Mouse (Mus musculus): ENCODE measurements around the gene Jmjd6. TPM values are rescaled to one million over a fixed set of nuclear protein-coding genes. Genes with fewer than 3 reads are reported as not detected.
"Not testable (repeated sequence)": the region's sequence is repeated elsewhere in the genome, so short reads cannot be mapped to it uniquely, and the experiment has no call there.

The Jmjd6 gene
- total and polyA plus RNA-seq, 3 experiments, result 106 to 116 (median 109) TPM

DNA sequence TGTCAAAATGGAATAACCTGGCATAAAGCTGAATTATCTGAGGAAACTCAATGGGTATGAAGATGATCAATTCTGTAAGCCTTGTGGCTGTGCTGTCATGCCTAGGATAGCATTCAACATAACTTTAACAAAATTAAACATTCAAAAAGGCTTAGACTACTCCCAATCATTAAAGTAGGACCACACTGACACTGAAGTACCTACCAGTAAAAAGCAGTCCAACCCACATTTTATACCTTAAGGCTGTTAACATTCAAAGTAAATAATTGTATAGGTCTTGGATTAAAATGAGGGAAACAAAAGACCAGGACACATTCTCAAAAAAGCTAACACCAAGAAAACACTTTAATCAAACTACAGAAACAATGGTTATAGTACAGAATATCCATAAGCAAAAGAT, 6.3 kb upstream of the Jmjd6 start:
- H3K9ac ChIP-seq (ENCODE audit: insufficient read depth, low read depth), result peak overlapping the region; percentile 18; the same call in 1 of the 2 replicates
- no peaks in the 10 kb centered on the region for H3K27me3 ChIP-seq (replicated peaks)
- H3K9me3 ChIP-seq (replicated peaks; ENCODE audit: low read length), result no peaks in the 10 kb centered on the region
- peaks cover 65% of the 10 kb centered on the region for H3K79me2 ChIP-seq (replicated peaks; ENCODE audit: control insufficient read depth, extremely low read depth, insufficient read depth, poor library complexity, severe bottlenecking)
- no peak overlapping the region for H3K4me3 ChIP-seq (replicated peaks in 1 of 3; ENCODE audit: low read depth in 2 of 3, low read length in 2 of 3, poor library complexity in 1 of 3)
- peaks cover 29 to 56% of the 10 kb centered on the region in 2 experiments for H3K36me3 ChIP-seq (replicated peaks in 1 of 2; ENCODE audit: control insufficient read depth in 1 of 2, insufficient read depth in 1 of 2, low read length in 1 of 2)
- no peak overlapping the region for H3K4me2 ChIP-seq (ENCODE audit: insufficient read depth, low read depth, poor library complexity, severe bottlenecking)
- DNase-seq (ENCODE audit: extremely low read depth), result no peak
- dilution Hi-C loops (cut with MboI; ENCODE audit: extremely low pct_ligation_motif_present, extremely low pct_unique_long_range_greater_than_20kb, low sequenced_read_pairs) (no loop called here), in situ Hi-C loops (cut with MboI; ENCODE audit: low pct_ligation_motif_present, low pct_unique_long_range_greater_than_20kb, low sequenced_read_pairs) (no loop called here)
- no peak overlapping the region for H3K27ac ChIP-seq (ENCODE audit: insufficient read depth, low read depth)
- no peak for TF ChIP-seq NRF1 (IDR thresholded peaks at IDR 0.05; ENCODE audit: low read depth, low read length)
- no peak for TF ChIP-seq IRF4 (IDR thresholded peaks at IDR 0.05; ENCODE audit: low read depth, low read length)
- no peak for TF ChIP-seq BHLHE40 (IDR thresholded peaks at IDR 0.05; ENCODE audit: low read depth, low read length)
- no peak for TF ChIP-seq ZMIZ1 (IDR thresholded peaks at IDR 0.05; ENCODE audit: low read depth, low read length)
- no peak for TF ChIP-seq JUN (IDR thresholded peaks at IDR 0.05; ENCODE audit: insufficient read depth, low read depth, low read length)
- no peak for TF ChIP-seq JUND (conservative IDR thresholded peaks at IDR 0.05; ENCODE audit: low read depth, low read length)
- no peak for TF ChIP-seq TCF12 (IDR thresholded peaks at IDR 0.05; ENCODE audit: low read depth, low read length)
- TF ChIP-seq UBTF (IDR thresholded peaks at IDR 0.05; ENCODE audit: low read depth, low read length), result no peak
- no peak for TF ChIP-seq USF1 (IDR thresholded peaks at IDR 0.05; ENCODE audit: low read depth, low read length)
- TF ChIP-seq NELFE (IDR thresholded peaks at IDR 0.05; ENCODE audit: low read depth, low read length), result no peak
- no peak for TF ChIP-seq MXI1 (IDR thresholded peaks at IDR 0.05; ENCODE audit: low read depth, low read length)
- no peak for TF ChIP-seq ETS1 (conservative IDR thresholded peaks at IDR 0.05; ENCODE audit: low read depth, low read length)
- TF ChIP-seq HCFC1 (IDR thresholded peaks at IDR 0.05; ENCODE audit: low read depth, low read length), result no peak
- TF ChIP-seq POLR2AphosphoS2 (IDR thresholded peaks at IDR 0.05; ENCODE audit: low read depth, low read length), result no peak
- no peak for TF ChIP-seq ZNF384 (IDR thresholded peaks at IDR 0.05; ENCODE audit: low read depth, low read length)
- TF ChIP-seq USF2 (conservative IDR thresholded peaks at IDR 0.05; ENCODE audit: low read depth, low read length), result no peak
- no peak for TF ChIP-seq TBP (conservative IDR thresholded peaks at IDR 0.05; ENCODE audit: low read depth, low read length)
- peaks cover 5 to 59% of the 10 kb centered on the region in 2 experiments; a peak in 3 of 4 replicates for H3K4me1 ChIP-seq (ENCODE audit: control insufficient read depth in 1 of 2, insufficient read depth in 2 of 2)

- DNase-seq (ENCODE audit: extremely low read depth); dilution Hi-C loops (cut with MboI; ENCODE audit: extremely low pct_ligation_motif_present, extremely low pct_unique_long_range_greater_than_20kb, low sequenced_read_pairs); H3K4me3 ChIP-seq (replicated peaks in 1 of 3; ENCODE audit: low read depth in 2 of 3, low read length in 2 of 3, poor library complexity in 1 of 3); H3K27ac ChIP-seq (ENCODE audit: insufficient read depth, low read depth); H3K4me2 ChIP-seq (ENCODE audit: insufficient read depth, low read depth, poor library complexity, severe bottlenecking); H3K9me3 ChIP-seq (replicated peaks; ENCODE audit: low read length); H3K9ac ChIP-seq (ENCODE audit: insufficient read depth, low read depth); in situ Hi-C loops (cut with MboI; ENCODE audit: low pct_ligation_motif_present, low pct_unique_long_range_greater_than_20kb, low sequenced_read_pairs); H3K27me3 ChIP-seq (replicated peaks): not testable (repeated sequence)
- Histone ChIP-seq H3K79me2 (replicated peaks; ENCODE audit: control insufficient read depth, extremely low read depth, insufficient read depth, poor library complexity, severe bottlenecking) (peaks cover 69% of the 10 kb centered on the region), H3K4me1 (ENCODE audit: control insufficient read depth in 1 of 2, insufficient read depth in 2 of 2) (peaks cover 5 to 56% of the 10 kb centered on the region in 2 experiments; a peak in 3 of 4 replicates), H3K36me3 (replicated peaks in 1 of 2; ENCODE audit: control insufficient read depth in 1 of 2, insufficient read depth in 1 of 2, low read length in 1 of 2) (peaks cover 29 to 56% of the 10 kb centered on the region in 2 experiments)
These were observed 5.6 kb upstream of the Jmjd6 start for GRCm38 (mm10) chr11:116848877-116849178.

All from CH12.LX (cell line).